Mouse (Mus musculus): ENCODE data around the gene Lpar1.

DNA sequence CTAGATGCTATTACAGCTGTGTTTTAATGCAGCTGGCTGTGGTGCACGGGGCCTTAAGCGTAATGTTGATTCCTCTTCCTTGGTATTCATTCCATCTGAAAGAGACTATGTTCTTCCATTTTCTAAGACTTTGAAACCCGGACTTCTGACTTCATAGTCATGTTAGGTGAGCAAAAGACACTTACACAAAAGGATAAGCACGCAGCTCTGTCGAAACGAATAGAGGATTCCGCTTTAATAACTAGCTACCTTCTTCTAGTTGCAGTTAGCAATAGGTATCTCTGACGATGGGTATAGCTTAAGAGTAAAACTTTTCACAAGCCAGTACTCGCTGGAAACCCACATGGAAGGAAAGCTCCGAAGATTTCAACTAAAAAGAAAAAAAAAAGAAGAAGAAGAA is 1.5 kb downstream of the Lpar1 start:
- TF ChIP-seq ZC3H11A (IDR thresholded peaks at IDR 0.05; ENCODE audit: borderline replicate concordance, low read depth, low read length) (no peak), ZNF384 (IDR thresholded peaks at IDR 0.05; ENCODE audit: low read depth, low read length) (no peak)

Measured in ES-E14 (cell line).